Mouse (Mus musculus) cerebellum, postnatal 14 days (tissue): ENCODE measurements around the gene Khdrbs2.

Experiments
- DNase-seq, 2 experiments: peaks; one replicate each; pipeline ENCODE4 v3.0.0; 2021; ENCODE audit warnings: mixed read lengths in 2 of 2

Khdrbs2 gene

DNA sequence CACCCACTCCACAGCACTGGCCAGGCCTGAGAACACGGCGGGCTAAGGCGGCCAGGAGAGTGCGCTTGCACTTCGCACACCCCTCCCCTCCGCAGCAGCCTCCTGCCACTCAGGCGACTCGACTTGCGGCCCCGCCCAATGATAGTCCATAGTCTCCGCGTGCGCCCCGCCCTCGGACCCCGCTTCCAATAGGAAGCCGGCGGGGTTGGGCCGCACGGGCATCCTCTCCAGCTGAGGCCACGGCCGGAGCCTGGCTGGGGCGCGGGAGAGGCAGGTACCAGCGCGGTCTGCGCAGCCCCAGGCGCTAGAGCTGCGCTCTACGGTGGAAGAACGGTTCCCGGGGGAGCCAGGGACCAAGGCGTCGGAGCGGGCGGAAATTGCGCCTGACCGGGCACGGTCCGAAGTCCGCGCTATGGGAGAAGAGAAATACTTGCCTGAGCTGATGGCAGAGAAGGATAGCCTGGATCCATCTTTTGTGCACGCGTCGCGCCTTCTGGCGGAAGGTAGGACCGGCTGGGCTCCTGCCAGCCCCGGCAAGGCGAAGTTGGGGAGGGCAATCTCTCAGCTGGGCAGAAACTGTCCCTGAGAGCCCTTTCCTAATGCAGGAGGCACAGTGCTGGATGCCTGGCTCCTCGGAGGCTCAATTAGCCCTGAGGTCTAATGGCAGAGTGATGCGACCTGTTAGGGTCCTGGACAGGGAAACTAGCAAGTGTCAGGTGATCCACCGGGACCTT is at the start of gene Khdrbs2:
Khdrbs2 (plus strand) TSS at position 209 of the 734 bp plus-strand sequence.
- peak; percentile 95 to 96 for DNase-seq

DNA sequence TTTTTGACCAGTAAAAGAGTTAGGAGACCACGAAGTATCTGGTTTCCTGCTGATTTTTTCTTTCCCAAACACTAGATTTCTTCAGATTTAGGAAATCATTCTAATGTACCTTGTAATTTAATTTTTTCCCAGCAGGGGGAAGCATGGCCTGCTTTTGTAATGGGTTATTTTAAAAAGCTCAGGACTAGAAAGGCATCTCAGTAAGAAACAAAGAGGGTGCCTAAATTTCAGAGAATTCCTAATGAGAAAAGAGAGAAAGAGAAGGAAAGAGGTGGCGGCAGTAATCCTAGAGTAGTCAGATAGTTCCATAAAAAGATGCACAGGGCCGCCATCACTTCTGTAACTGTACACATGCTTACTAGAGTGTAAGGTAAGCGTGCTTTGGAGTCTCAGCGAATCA is 2.1 kb downstream of the Khdrbs2 start:
- peak; percentile 41 to 67 for DNase-seq

DNA sequence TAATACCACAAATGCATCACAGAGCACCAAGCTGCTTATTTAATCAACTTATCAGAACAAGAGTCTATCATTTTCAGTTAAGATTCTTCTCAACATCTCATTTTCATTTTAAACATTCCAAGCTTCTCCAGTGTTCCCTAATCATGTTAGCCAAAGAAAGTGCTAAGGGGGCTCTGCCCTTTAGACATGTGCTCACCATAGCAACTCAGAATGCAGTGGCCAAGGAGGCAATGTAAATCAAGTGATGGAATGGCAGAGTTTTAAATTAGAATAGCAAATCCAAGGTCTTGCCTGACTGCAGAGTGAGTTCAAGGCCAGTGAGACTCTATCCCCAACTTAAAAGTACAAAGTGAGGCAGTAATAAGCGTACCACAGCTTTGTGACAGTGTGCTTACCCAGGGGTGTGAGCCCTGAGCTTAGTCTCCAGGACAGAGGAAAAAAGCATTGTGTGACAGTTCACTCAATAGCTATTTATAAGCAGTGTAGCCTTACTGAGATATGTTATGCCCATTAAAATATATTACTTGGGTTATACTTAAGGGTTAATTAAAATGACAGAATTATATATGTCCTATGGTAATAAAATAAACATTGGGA is 27.2 kb downstream of the Khdrbs2 start:
- DNase-seq, result no peak

DNA sequence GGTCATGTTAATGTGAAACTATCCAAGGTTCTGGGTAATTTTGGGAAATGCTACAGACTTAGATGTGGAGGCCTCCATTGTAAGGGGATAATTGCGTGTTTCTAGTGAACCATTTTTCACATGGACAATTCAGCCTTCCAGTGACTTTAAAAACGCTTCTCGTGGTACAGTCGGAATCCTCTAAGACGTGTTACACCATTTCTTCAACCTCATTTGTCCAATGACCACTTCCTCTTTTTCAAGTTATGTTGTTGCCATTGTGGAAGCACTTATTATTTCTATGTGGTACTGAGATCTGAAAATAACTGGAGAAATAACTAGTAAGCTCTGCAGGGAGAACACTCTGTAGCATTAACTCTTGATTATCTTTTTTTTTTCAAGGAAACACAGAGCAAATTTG is 75.9 kb downstream of the Khdrbs2 start:
- no peak for DNase-seq

DNA sequence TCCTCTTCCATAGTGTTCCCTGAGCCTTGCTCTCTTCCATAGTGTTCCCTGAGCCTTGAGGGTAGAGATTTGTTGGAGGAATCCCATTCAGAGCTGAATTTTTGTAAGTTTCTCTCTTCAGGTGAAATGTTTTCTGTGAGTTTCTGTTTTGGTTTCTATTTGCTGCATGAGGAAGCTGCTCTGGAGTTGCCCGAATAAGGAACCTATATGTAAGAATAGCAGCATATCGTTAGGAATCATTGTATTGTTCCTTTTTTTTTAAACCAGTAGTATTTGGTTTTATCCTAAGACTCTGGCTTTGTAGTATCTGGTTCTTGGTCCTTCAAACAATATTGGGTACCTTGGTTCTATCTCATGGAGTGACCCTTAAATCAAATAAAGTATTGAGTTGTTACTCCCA is 77.1 kb downstream of the Khdrbs2 start:
- DNase-seq, result no peak

DNA sequence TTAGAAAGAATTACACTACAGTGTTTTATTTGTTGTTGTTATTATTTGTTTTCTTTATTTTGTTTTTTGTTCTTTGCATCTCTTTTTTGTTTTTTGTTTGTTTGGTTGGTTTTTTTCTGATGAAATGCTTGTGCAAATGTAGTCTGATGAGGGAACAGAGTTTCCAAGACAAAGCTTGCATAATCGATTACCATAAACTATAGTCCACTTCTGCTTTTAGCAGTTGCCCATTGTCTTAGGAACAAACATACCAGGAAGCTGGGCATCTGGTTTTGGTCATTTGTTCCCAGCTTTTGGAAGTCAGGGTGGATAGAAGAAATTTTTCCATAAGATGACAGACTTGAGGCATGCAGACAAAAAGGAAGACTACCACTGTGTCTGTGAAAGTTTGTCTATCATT is 77.8 kb downstream of the Khdrbs2 start:
- DNase-seq, result no peak

DNA sequence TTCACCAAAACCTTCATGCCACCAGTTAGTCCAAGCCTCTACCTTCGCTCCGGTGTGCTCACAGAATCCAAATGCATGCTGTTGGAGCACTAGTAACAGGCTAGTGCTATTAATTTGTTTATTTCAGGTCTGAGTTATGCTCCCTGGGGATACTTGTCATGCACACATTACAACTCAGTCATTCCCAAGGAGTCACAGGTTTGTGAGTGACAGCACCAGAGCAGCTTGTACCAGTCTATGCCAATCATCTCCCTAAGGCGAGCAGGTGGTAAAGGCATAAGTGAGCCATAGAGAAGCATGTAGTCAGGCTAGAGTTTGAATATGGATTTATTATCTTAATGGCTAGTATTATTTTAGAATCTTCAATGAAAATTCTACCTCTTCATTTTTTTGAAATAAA is 86.4 kb downstream of the Khdrbs2 start:
- no peak for DNase-seq

DNA sequence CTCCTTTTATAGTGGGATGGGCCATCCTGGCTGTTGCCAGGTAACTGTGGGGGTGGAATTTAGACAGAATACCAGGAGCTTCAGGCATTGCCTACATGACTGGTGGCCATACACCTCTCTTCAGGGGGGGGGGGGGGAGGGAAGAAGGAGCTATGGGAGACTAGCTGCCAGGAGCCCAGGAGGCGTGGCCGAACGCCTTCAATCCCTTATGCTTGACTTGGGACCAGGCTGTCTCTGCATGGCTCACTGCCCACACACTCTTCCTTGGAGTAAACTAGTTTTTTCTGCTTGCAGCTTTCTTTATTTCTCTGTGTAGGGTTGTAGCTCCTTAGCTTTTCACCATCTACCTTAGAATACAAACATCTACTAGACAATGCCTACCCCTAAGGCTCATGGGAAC is 98.0 kb downstream of the Khdrbs2 start:
- peak; percentile 26 to 55 for DNase-seq

DNA sequence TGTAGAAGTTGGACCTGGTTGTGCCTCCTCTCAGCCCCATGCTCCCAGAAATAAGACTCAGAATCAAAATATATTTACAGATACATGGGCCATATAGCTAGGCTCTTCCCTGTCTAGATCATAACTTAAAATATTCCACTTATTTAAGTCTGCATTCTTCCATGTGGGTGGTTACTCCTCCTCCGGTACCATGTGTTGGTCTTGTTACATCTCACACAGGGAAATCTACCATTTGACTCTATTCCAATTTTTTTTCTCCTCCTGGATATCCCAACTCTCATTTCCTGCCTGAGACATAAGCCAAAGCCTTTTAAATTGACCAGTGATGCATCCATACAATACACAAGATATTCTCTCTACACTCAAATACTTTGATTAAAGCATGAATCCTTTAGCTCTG is 122.2 kb downstream of the Khdrbs2 start:
- no peak for DNase-seq

DNA sequence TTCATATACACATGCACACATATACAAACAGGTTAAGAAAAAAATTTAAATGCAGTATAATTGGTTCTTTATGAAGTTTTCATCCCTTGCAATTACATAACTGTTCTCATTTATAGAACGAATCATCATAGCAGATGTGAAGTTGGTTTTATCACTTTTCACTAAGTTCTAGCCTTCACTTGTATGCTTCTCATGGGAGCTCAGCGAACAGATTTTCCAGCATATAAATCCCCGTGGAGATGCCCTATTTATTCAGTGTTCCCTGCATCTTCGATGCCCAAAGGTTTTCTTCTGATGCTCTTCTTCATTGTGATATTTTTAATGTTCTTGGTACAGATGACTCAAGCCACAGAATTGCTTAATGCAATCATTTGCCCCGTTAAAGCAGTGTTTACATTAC is 128.9 kb downstream of the Khdrbs2 start:
- DNase-seq, result no peak

DNA sequence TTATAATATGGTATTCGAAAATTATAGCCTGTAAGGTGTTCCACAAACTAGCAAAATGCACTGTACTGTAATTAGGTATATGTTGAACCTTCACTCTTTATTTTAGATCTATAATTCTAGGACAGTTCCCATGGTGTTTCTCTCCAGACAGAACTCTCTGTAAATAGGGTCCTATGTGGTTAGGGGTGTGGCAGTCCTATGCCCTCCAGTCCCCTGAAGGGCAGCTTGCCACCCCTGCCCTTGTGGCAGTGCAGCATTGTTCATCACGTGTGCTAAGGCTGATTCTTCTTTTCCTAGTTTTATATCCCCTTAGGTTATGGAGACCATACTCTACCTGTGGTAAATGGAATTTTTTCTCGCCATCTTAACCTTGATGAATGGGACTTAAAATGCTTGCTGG is 136.6 kb downstream of the Khdrbs2 start:
- DNase-seq, result no peak

DNA sequence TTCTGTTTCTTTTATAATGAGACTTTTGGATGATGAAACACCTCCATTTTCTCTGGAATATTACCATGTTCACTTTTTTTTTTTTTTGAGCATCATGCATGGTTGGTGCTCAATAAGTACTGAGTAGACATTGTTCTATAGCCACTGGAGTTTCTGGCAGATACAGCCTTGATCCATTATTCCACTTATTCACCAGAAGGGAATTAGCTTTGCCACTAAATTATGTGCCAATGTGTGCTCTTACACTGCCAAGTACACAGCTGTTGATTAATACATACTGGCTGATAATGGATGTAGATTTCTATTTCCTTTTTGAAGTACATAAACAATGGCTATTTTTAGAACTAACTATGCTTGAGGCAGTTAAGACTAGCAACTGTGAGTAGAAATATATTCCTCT is 137.1 kb downstream of the Khdrbs2 start:
- no peak for DNase-seq

DNA sequence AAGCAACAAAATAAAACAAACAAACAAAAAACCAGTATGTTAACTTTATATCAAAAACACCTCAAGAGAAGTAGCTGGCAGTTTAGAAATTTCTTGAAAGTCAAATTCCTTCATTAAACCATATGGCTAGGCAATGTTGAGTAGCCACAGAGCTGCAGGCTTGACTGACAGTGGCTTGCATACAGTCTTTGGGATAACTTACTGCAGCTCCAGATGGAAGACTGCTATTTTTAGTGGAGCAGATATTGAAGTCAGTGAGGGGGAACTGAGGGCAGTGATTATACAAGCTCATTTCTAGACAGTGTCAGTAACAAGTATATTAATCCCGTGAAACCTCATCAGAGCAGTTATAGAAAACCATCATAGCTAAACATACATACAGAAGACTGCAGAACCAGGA is 166.6 kb downstream of the Khdrbs2 start:
- DNase-seq, result peak in 1 of 2 experiments; percentile 6

DNA sequence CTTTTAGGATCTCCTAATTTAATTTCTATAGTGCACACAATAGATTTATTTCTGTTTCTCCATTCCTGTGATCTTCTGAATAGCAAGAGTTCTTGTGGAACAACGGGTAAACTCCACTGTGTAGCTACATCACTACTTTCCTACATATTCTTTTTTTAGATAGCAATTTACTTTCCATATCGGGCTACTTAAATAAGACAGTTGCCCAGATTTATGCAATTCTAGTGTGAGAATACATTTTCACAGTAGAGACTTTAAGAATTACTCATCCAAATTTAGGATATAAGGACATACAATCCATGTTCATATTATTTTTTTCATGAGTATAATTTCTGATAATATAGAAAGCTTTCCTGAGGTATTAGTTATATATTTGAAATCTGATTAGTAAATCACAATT is 175.0 kb downstream of the Khdrbs2 start:
- no peak for DNase-seq

DNA sequence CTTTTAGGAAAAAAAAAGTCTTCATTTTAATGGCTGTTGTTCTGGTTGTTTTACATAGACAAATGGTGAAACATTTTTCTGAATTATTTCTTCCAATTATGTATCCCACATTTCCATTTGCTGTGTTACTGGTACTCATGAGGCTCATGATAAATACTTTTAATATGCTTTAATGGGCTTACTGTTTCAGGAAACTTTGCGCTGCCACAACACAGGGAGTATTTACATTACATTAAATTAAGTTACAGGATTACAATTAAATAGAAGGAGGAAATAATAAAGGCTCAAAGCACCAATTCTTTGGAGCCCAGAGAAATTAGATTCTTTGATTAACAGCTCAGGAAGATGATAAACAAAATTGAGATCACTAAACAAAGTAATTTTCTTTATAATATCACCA is 179.6 kb downstream of the Khdrbs2 start:
- no peak for DNase-seq

DNA sequence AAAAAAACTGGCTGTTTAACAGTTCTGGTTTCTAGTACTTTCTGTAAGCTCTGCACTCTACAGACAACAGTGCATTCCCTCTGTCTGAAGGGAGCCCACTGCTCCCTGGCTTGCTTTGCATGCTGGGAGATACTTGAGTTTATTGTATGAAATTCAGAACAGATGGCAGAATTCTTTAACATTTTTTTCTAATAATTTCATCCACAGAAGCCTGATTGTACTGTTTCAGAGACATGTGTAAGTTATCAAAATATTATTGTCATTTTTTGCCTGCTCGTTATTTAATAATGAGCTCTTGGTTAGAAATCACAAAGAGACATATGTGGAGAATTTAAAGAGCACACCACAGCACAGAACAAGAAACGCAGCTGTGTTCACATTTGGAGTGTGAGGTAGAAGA is 191.0 kb downstream of the Khdrbs2 start:
- no peak for DNase-seq

DNA sequence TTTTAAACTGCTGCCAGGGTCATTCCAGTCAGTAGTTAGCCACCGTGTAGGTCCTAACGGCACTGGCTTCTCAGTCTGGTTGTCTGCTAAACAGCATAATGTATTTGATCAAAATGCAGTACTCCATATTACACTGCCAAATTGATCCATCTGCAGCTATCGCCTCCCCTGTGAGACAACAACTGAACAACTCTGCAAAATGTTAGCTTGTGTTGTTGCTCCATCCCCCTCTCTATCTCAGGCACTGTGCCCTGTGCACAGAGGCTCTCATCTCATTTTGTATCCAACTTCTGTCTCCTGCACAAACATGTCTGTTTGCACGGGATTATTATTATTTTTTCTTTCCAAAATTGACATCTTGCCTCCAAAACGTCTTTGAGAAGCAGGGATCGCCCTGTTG is 225.0 kb downstream of the Khdrbs2 start:
- DNase-seq, result no peak

DNA sequence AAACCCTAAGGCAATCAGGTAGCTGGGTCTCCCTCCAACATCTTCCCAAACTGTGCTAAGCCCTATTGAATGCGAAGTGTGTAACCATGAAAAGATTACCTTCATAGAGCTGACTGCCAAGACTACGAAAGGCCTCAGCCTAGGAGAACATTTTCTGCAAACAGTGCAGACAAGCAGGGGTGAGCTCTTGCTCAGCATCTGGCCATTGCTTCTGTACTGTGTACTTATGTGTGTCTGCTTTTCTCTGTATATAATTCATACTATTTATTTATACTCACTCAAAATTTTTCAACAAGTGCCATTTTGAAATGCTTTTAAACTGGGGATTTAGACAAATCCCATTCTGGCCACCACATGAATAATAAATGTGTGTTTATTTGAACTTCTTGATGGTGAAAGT is 235.1 kb downstream of the Khdrbs2 start:
- no peak for DNase-seq

DNA sequence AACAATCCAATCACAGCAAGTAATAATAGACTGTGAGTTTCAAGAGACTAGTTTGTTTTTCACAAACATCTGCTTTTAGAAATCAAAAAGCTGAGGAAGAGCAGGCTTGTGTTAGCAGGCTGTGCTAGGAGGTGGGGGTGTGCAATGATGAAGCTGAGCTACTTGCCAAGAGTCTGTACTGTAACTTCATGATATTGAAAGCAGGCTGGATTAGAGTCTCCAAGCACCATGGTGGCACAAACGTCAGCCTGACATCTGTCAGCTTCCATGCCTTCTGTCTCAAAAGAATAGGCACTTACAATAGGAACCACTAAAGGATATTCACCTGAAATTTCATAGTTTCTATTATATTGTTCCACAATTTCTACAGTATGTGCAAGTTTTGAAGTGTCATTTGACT is 255.9 kb downstream of the Khdrbs2 start:
- DNase-seq, result no peak

DNA sequence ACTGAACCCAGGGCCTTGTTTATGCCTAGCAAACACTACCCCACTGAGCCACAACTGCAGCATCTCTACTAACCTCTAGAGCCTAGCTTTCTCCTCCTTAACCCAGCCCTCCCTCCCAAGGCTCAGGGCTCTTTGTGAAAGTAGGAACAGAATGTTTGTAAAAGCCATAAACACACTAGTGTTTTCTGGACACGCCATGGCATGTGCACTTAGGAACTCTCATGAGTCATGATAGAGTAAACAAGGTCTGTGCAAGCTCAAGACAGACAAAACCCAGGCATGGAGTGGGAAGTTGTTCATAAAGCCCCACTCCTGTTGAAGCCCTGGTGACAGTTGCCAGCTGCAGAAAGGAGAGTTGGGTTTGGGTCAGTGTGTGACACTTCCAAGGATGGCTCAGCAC is 257.0 kb downstream of the Khdrbs2 start:
- no peak for DNase-seq

DNA sequence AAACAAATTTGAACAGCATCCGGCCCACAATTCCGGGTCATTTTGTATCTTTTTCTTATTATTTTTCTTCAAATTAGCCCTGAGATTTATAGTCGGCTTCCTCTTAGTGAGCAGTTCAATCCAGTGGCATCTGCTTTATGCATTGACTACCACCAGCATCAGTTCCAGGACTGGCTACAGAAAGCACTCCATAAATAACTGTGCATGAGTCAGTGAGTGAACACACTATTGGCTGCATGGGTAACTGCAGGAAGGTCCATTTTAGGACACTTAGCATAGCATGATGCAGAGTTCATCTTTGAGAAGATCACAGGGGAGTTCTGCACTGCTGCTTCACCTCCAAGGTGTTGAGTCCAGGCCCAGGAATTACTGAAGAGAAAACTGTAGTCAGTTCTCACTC is 258.0 kb downstream of the Khdrbs2 start:
- DNase-seq, result no peak

DNA sequence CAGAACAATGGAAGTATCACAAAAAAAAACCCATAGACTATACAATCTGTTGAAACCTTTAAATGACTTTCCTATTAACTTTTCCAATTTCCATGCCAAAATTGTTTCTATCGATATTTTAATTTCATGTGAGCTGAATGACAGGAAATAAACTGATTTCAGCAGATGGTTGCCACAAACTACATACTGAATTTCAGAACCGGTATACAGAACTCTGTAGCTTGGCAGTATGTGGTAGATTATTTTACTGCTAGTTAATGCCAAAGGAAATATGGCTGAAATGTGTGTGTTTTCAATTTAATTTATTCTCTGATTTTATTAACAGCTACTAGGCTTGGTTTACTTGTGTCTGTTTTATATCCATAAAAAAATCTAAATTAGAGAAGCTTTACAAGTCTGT is 260.6 kb downstream of the Khdrbs2 start:
- DNase-seq, result no peak

DNA sequence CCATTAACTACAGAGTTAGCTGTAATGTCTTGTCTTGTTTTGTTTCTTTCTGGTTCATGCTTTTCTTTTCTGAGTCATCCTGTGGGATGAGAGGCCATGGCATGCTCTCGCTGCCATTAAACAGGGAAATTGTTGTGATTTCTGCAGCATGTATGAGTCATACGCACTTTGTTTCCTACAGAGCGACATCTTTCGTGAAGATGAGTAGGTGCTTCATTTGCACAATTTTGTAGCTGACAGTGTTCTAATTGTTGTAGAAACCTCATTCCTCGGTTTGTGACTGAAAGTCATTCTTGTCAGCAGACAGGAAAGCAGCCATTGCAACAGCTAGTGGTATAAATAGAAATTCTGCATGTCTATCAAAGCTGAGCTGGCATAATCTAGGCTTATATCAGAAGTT is 271.4 kb downstream of the Khdrbs2 start:
- no peak for DNase-seq

DNA sequence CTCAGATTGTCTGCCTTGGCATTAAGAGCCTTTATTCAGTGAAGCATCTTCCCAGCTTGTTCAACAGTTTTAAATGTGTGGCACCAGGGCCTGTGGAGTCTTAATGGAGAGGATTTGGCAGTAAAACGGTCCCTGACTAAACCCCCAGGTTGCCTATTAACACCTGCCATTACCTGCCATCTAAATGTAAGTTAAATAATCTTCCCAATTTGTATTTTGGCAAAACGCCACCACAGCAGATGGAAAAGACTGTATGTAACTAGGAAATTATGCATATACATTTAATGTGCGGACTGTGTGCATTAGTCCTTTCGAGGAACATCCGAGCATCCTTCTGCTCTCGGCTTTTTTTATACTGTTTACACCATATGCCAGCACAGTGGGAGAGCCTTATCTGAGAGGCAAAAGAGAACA is 290.6 kb downstream of the Khdrbs2 start:
- DNase-seq, result peak; percentile 49 to 78

DNA sequence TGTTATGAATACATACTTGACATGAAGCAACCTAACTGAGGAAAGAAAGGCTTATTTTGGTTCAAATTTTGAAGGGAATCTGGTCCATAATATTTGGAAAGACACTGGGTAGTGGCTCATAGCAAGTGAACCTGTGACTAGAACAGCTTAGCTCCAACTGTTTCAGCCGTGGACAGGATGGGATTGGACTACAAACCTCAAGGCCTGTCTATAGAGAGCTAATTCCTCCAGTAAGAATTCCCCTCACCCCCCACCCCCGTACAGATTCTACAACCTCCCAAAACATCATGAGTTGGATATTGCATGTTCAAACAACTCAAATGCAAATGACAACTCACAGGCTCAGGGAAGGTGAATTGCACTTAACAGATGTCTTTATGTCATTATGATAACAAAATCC is 298.5 kb downstream of the Khdrbs2 start:
- no peak for DNase-seq
